Mouse (Mus musculus) C3H10T1/2 (cell line): ENCODE measurements around the gene Cldn34c3. TPM values are rescaled to one million over a fixed set of nuclear protein-coding genes. Genes with fewer than 3 reads are reported as not detected.

Experiments used
- polyA plus RNA-seq, 2 experiments: library from polyadenylated mRNA; unstranded; fragments of >200 nt; fragmentation: generic; extraction: Trizol; gene quantifications; one replicate each; pipeline ENCODE4 v1.2.1; 2012; ENCODE audit warnings: missing spikeins in 2 of 2

Gene Cldn34c3
- polyA plus RNA-seq: not detected

GRCm38 (mm10) chrX:123793365-123793764, at the start of gene Cldn34c3:
Gene Cldn34c3, plus strand, starts transcription at chrX:123793665.

Other genes starting within 250 kb of the Cldn34c3 start
- not detected for gene Cldn34c2, start 212.0 kb upstream of the Cldn34c3 start, polyA plus RNA-seq
- gene Gm17467, start 88.9 kb upstream of the Cldn34c3 start, polyA plus RNA-seq: not detected